ENCODE assay signal across 26 mouse cellular contexts in genomic region chr3:129130521-129130920, GRCm38 (mm10).
"Had no signal": no experiment of that assay in that cellular context is flagged by ENCODE, and none has a peak within 500 bp of the region (broad histone marks: within the 10 kb centered on the region; RNA-seq: fewer than 3 reads in every experiment).

No protein-coding gene starts in this region.

- ATAC-seq: forebrain, embryonic 13.5 days; forebrain, embryonic 15.5 days; forebrain, embryonic 16.5 days; forebrain, postnatal 0 days had no signal

- H3K9ac ChIP-seq: embryonic facial prominence, embryonic 12.5 days; embryonic facial prominence, embryonic 13.5 days; embryonic facial prominence, embryonic 15.5 days; forebrain, embryonic 12.5 days; forebrain, embryonic 13.5 days; forebrain, embryonic 15.5 days; forebrain, postnatal 0 days had no signal

- H3K9me3 ChIP-seq: embryonic facial prominence, embryonic 10.5 days; embryonic facial prominence, embryonic 12.5 days; embryonic facial prominence, embryonic 13.5 days; embryonic facial prominence, embryonic 15.5 days; forebrain, embryonic 10.5 days; forebrain, embryonic 12.5 days; forebrain, embryonic 13.5 days; forebrain, embryonic 15.5 days had no signal

- DNase-seq: cerebellum, adult 2 months; cerebellum, adult 8-10 months; cerebellum, adult 9-10 months; cerebellum, adult 9-11 months; cerebellum, postnatal 10 days; cerebellum, postnatal 14 days; cerebellum, postnatal 25 days; cerebellum, postnatal 36 days; gastrocnemius, adult 2 months; gastrocnemius, postnatal 10 days; gastrocnemius, postnatal 14 days; gastrocnemius, postnatal 25 days; gastrocnemius, postnatal 36 days; heart, adult 18-20 months; heart, adult 2 months had no signal

- H3K27me3 ChIP-seq: embryonic facial prominence, embryonic 12.5 days; embryonic facial prominence, embryonic 13.5 days; embryonic facial prominence, embryonic 15.5 days; forebrain, embryonic 12.5 days; forebrain, embryonic 13.5 days; forebrain, embryonic 15.5 days had no signal

- H3K4me3 ChIP-seq: embryonic facial prominence, embryonic 10.5 days; embryonic facial prominence, embryonic 12.5 days; embryonic facial prominence, embryonic 13.5 days; embryonic facial prominence, embryonic 15.5 days; erythroblast, embryonic 14.5 days; forebrain, embryonic 10.5 days; forebrain, embryonic 12.5 days; forebrain, embryonic 13.5 days; forebrain, embryonic 15.5 days; gastrocnemius, adult 2 months; heart, adult 2 months had no signal

- H3K4me1 ChIP-seq: embryonic facial prominence, embryonic 12.5 days; embryonic facial prominence, embryonic 13.5 days; embryonic facial prominence, embryonic 15.5 days had no signal

- H3K36me3 ChIP-seq: embryonic facial prominence, embryonic 10.5 days; embryonic facial prominence, embryonic 12.5 days; embryonic facial prominence, embryonic 13.5 days; embryonic facial prominence, embryonic 15.5 days; forebrain, embryonic 10.5 days; forebrain, embryonic 12.5 days; forebrain, embryonic 15.5 days had no signal

- H3K27ac ChIP-seq: embryonic facial prominence, embryonic 10.5 days; embryonic facial prominence, embryonic 12.5 days; embryonic facial prominence, embryonic 13.5 days; embryonic facial prominence, embryonic 15.5 days; forebrain, embryonic 10.5 days; forebrain, embryonic 12.5 days; forebrain, embryonic 13.5 days; forebrain, embryonic 15.5 days; gastrocnemius, adult 2 months; heart, adult 2 months had no signal

- H3K4me2 ChIP-seq: embryonic facial prominence, embryonic 12.5 days; embryonic facial prominence, embryonic 13.5 days; embryonic facial prominence, embryonic 15.5 days; forebrain, embryonic 12.5 days; forebrain, embryonic 13.5 days; forebrain, embryonic 15.5 days had no signal
